Mouse (Mus musculus): ENCODE measurements around the gene 2700049A03Rik.
"Not testable (repeated sequence)": the region's sequence is repeated elsewhere in the genome, so short reads cannot be mapped to it uniquely, and the experiment has no call there.

Gene 2700049A03Rik

GRCm38 (mm10) chr12:71136130-71136973 lies at the start of gene 2700049A03Rik, which contains the start of gene Timm9:
Gene 2700049A03Rik, plus strand, starts transcription at chr12:71136848.
Gene Timm9, minus strand, starts transcription at chr12:71136684.
- DNase-seq (ENCODE audit: low read depth, low spot score) = peak; percentile 90

GRCm38 (mm10) chr12:71104275-71104674 lies 32.4 kb upstream of the 2700049A03Rik start:
- DNase-seq (ENCODE audit: low read depth, low spot score) = not testable (repeated sequence)

- DNase-seq (ENCODE audit: low read depth, low spot score) = no peak
Observed at GRCm38 (mm10) chr12:71107216-71107771, 29.4 kb upstream of the 2700049A03Rik start.

GRCm38 (mm10) chr12:71111331-71111730 lies 25.3 kb upstream of the 2700049A03Rik start, which contains the start of gene Tomm20l:
Gene Tomm20l, plus strand, starts transcription at chr12:71111428.
- peak; percentile 50 for DNase-seq (ENCODE audit: low read depth, low spot score)

GRCm38 (mm10) chr12:71113074-71113473 lies 23.6 kb upstream of the 2700049A03Rik start:
- no peak for DNase-seq (ENCODE audit: low read depth, low spot score)

- DNase-seq (ENCODE audit: low read depth, low spot score) = peak; percentile 83
Observed at GRCm38 (mm10) chr12:71113675-71114288, 22.9 kb upstream of the 2700049A03Rik start.

GRCm38 (mm10) chr12:71116411-71116810 lies 20.2 kb upstream of the 2700049A03Rik start:
- DNase-seq (ENCODE audit: low read depth, low spot score) = no peak

- DNase-seq (ENCODE audit: low read depth, low spot score) = no peak
Observed at GRCm38 (mm10) chr12:71122731-71123130, 13.9 kb upstream of the 2700049A03Rik start.

GRCm38 (mm10) chr12:71123286-71123685 lies 13.4 kb upstream of the 2700049A03Rik start:
- DNase-seq (ENCODE audit: low read depth, low spot score) = no peak

- DNase-seq (ENCODE audit: low read depth, low spot score) = no peak
Observed at GRCm38 (mm10) chr12:71135581-71135980, 1.1 kb upstream of the 2700049A03Rik start.

- DNase-seq (ENCODE audit: low read depth, low spot score) = peak; percentile 95
Observed at GRCm38 (mm10) chr12:71136974-71137491, 385 bp downstream of the 2700049A03Rik start.

GRCm38 (mm10) chr12:71137686-71138085 lies 1.0 kb downstream of the 2700049A03Rik start:
- DNase-seq (ENCODE audit: low read depth, low spot score) = no peak

GRCm38 (mm10) chr12:71139258-71139828 lies 2.7 kb downstream of the 2700049A03Rik start:
- DNase-seq (ENCODE audit: low read depth, low spot score) = peak; percentile 24

- DNase-seq (ENCODE audit: low read depth, low spot score) = peak; percentile 60
Observed at GRCm38 (mm10) chr12:71141189-71141588, 4.5 kb downstream of the 2700049A03Rik start.

GRCm38 (mm10) chr12:71147641-71148040 lies 11.0 kb downstream of the 2700049A03Rik start:
- DNase-seq (ENCODE audit: low read depth, low spot score) = peak; percentile 62

- no peak for DNase-seq (ENCODE audit: low read depth, low spot score)
Observed at GRCm38 (mm10) chr12:71148801-71149200, 12.2 kb downstream of the 2700049A03Rik start.

- DNase-seq (ENCODE audit: low read depth, low spot score) = no peak
Observed at GRCm38 (mm10) chr12:71149456-71149855, 12.8 kb downstream of the 2700049A03Rik start.

GRCm38 (mm10) chr12:71150167-71150566 lies 13.5 kb downstream of the 2700049A03Rik start:
- DNase-seq (ENCODE audit: low read depth, low spot score) = no peak

- DNase-seq (ENCODE audit: low read depth, low spot score) = no peak
Observed at GRCm38 (mm10) chr12:71154979-71155378, 18.3 kb downstream of the 2700049A03Rik start.

- DNase-seq (ENCODE audit: low read depth, low spot score) = no peak
Observed at GRCm38 (mm10) chr12:71157974-71158373, 21.3 kb downstream of the 2700049A03Rik start.

GRCm38 (mm10) chr12:71164410-71164809 lies 27.8 kb downstream of the 2700049A03Rik start:
- DNase-seq (ENCODE audit: low read depth, low spot score) = no peak

GRCm38 (mm10) chr12:71169911-71170310 lies 33.3 kb downstream of the 2700049A03Rik start:
- DNase-seq (ENCODE audit: low read depth, low spot score) = no peak
